Mouse (Mus musculus) forebrain, embryonic 13.5 days (tissue): ENCODE results near the gene Kif5c. TPM values are rescaled to one million over a fixed set of nuclear protein-coding genes. Genes with fewer than 3 reads are reported as not detected.
A peak's percentile ranks its signal among the peaks of the same experiment; 100 is the strongest.

Source experiments
- ATAC-seq: fragments of 200-750 bp; cut with Nextera tagmentation; 2 replicates; pipeline ENCODE4 v1.8.0; 2017
- H3K27ac ChIP-seq: fragments of 300-500 bp; sonication (generic); 2 replicates; pipeline ENCODE4 v1.5.1; 2015; ENCODE audit warnings: inconsistent platforms, mild to moderate bottlenecking, moderate library complexity
- H3K27me3 ChIP-seq: fragments of 300-500 bp; sonication (generic); 2 replicates; pipeline ENCODE4 v1.6.1; 2015; ENCODE audit warnings: mild to moderate bottlenecking, inconsistent platforms
- H3K36me3 ChIP-seq: fragments of 300-500 bp; sonication (generic); 2 replicates; pipeline ENCODE4 v1.6.1; 2015; ENCODE audit warnings: mild to moderate bottlenecking, inconsistent platforms; ENCODE audit not compliant: poor library complexity, severe bottlenecking
- H3K4me1 ChIP-seq: fragments of 300-500 bp; sonication (generic); 2 replicates; pipeline ENCODE4 v1.6.1; 2015; ENCODE audit warnings: inconsistent platforms
- H3K4me2 ChIP-seq: fragments of 300-500 bp; sonication (generic); 2 replicates; pipeline ENCODE4 v1.6.1; 2015; ENCODE audit warnings: inconsistent platforms, mild to moderate bottlenecking, moderate library complexity
- H3K4me3 ChIP-seq: fragments of 300-500 bp; sonication (generic); 2 replicates; pipeline ENCODE4 v1.5.1; 2015; ENCODE audit warnings: mild to moderate bottlenecking, inconsistent platforms
- H3K9ac ChIP-seq: fragments of 300-500 bp; sonication (generic); 2 replicates; pipeline ENCODE4 v1.6.1; 2015; ENCODE audit warnings: mild to moderate bottlenecking, inconsistent platforms
- H3K9me3 ChIP-seq: fragments of 300-500 bp; sonication (generic); replicated peaks from 2 replicates; pipeline ENCODE4 v1.6.1; 2016; ENCODE audit warnings: inconsistent platforms
- WGBS: fragments of 180-500 bp; shearing (Covaris S2); methylation state at CpG from one replicate; pipeline ENCODE4 v1.1.7; 2015; 5-methylcytosine and 5-hydroxymethylcytosine counted together
- polyA plus RNA-seq: library from polyadenylated mRNA; unstranded; fragments of >200 nt; fragmentation: Nextera tagmentation; extraction: Ambion mirVana; gene quantifications from 2 replicates; pipeline ENCODE4 v1.2.1, GENCODE M21; 2015

The Kif5c gene
- polyA plus RNA-seq, 1 experiment from 2014 or later = 129 TPM

DNA sequence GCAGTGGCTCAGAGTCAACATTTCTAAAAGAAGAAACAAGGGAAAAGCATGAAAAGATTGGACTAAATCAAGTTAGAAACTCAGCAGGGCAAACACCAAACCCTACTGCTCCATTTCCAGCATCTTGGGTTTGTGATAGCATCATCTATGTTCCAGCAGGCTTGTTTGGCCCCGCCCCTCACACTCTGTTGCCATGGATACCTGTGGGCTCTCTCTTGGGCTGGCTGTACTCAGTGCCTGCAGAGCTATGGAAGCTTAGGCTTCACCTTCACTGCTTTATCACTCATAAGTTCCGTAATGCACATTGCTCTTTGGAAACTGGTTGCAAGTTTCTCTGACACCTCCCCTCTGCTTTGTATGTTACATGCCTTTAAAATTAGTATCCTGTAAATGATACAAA, 136.0 kb downstream of the Kif5c start:
- Histone ChIP-seq H3K4me2 (no peak overlapping the region), H3K36me3 (peaks cover 99% of the 10 kb centered on the region), H3K27ac (no peak overlapping the region; the same call in 1 of the 2 replicates), H3K9me3 (no peaks in the 10 kb centered on the region), H3K9ac (no peak overlapping the region), H3K4me1 (0 out of 2 replicates have a peak, but pooled peaks cover 9% of the 10 kb centered on the region), H3K4me3 (no peak overlapping the region), H3K27me3 (no peaks in the 10 kb centered on the region)
- 52% methylated on average over 2 of the region's 2 CpGs for WGBS
- peak; percentile 83 for ATAC-seq

DNA sequence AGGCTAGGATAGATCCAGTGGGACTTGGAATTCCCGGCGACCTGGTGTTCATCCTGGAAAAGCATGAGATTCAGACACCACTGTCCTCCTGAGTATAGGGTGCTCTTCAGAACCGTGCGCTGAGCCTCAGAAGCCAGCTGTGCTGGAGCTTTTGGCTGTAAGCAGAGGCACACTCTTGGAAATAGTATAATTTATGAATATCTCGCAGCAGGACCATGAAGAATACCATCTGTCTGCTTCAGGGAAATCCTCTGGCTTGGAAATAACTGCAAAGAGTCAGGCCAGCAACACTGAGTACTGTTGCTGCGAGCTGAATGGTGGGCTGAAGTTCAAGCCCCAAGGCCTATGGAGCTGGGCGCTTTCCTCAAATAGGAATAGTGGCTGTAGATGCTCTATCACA, 138.5 kb downstream of the Kif5c start:
- no peak overlapping the region for H3K4me3 ChIP-seq
- 93% methylated on average over 7 of the region's 7 CpGs for WGBS

GRCm38 (mm10) chr2:49764331-49764946, 145.3 kb downstream of the Kif5c start:
- H3K36me3 ChIP-seq = peaks cover 88% of the 10 kb centered on the region
- ATAC-seq = peak; percentile 80
- no peaks in the 10 kb centered on the region for H3K9me3 ChIP-seq
- H3K4me3 ChIP-seq = no peak overlapping the region
- H3K4me1 ChIP-seq = no peaks in the 10 kb centered on the region
- no peaks in the 10 kb centered on the region for H3K27me3 ChIP-seq
- 51% methylated on average over 7 of the region's 7 CpGs for WGBS
- no peak overlapping the region for H3K4me2 ChIP-seq
- peak overlapping the region; percentile 52; the same call in 1 of the 2 replicates for H3K27ac ChIP-seq
- no peak overlapping the region for H3K9ac ChIP-seq

More for the DNA sequence above, 138.5 kb downstream of the Kif5c start:
- Histone ChIP-seq H3K27ac (no peak overlapping the region), H3K4me2 (no peak overlapping the region), H3K9ac (no peak overlapping the region), H3K9me3 (no peaks in the 10 kb centered on the region), H3K4me1 (0 out of 2 replicates have a peak, but pooled peaks cover 6% of the 10 kb centered on the region), H3K27me3 (no peaks in the 10 kb centered on the region), H3K36me3 (peaks cover 99% of the 10 kb centered on the region)
- ATAC-seq = no peak

DNA sequence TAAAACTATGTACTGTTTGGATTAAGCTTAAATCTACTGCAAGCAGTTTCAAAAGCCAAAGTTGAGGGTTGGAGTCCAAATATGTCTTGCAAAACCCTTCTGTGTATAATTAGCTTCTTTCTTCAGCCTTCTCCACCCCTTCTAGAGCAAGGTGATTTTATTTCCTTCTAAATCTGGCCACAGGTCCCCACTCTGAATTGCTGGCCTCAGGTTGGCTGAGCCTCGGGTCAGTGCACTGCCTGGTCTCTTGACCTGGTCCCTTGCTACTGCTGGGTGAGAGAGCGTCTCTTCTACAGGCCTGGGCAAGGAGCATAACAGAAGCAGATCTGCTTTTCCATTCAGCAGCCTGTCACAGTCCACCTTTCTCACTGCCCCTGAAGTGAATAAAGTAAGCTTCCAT, 149.8 kb downstream of the Kif5c start:
- WGBS = 77% methylated on average over 2 of the region's 2 CpGs
- H3K4me1 ChIP-seq = no peaks in the 10 kb centered on the region; the same call in 1 of the 2 replicates
- ATAC-seq = no peak

DNA sequence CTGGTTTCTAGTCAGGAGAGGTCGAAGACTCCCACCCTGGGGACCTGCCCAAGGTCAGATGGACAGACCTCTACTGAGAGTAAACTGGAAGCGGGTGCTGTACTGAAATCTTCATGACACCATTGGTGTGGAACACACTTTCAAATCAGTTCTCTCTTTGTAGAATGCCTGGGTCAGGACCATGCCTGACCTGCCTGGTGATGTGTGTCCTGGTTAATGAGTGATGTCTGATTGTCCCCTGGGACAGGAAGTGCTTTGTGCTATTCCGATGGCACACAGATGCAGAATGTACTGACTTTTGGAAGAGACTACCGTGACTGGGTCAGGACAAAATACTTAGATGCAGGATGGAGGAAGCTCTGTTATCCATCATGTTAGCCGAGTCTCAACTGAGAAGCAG, 151.3 kb downstream of the Kif5c start:
- Histone ChIP-seq H3K27ac (no peak overlapping the region), H3K9ac (no peak overlapping the region), H3K4me2 (no peak overlapping the region), H3K9me3 (no peaks in the 10 kb centered on the region), H3K4me1 (no peaks in the 10 kb centered on the region; the same call in 1 of the 2 replicates), H3K27me3 (no peaks in the 10 kb centered on the region), H3K36me3 (peaks cover 77% of the 10 kb centered on the region), H3K4me3 (no peak overlapping the region)
- WGBS = 94% methylated on average over 5 of the region's 5 CpGs
- ATAC-seq = no peak

More for the DNA sequence above, 149.8 kb downstream of the Kif5c start:
- Histone ChIP-seq H3K4me3 (no peak overlapping the region), H3K27ac (no peak overlapping the region), H3K27me3 (no peaks in the 10 kb centered on the region), H3K4me2 (no peak overlapping the region), H3K9me3 (no peaks in the 10 kb centered on the region), H3K9ac (no peak overlapping the region), H3K36me3 (peaks cover 78% of the 10 kb centered on the region)

DNA sequence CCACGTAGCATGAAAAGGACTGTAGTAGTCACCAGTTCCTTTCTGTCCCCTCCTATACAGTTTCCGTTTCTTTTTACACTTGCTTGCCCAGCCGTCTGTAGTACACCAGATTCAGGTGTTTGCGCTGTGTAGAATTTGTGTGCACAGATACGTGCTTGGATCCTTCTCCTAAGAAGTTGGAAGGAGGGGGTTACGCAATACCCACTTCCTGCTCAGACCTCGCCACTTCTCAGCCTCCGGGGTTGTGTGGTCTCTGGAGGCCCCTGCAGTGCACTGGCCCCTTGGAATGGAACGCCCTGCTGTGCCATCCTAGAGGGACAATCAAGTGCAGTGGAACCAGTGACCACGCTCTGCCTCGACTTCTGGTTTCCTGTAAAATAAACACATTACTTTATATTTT, 152.1 kb downstream of the Kif5c start:
- H3K9ac ChIP-seq = no peak overlapping the region
- H3K36me3 ChIP-seq = peaks cover 71% of the 10 kb centered on the region
- 80% methylated on average over 11 of the region's 11 CpGs for WGBS
- H3K27me3 ChIP-seq = no peaks in the 10 kb centered on the region
- H3K27ac ChIP-seq = no peak overlapping the region
- no peak overlapping the region for H3K4me2 ChIP-seq
- no peaks in the 10 kb centered on the region; the same call in 1 of the 2 replicates for H3K4me1 ChIP-seq
- no peaks in the 10 kb centered on the region for H3K9me3 ChIP-seq
- H3K4me3 ChIP-seq = no peak overlapping the region
- ATAC-seq = no peak

DNA sequence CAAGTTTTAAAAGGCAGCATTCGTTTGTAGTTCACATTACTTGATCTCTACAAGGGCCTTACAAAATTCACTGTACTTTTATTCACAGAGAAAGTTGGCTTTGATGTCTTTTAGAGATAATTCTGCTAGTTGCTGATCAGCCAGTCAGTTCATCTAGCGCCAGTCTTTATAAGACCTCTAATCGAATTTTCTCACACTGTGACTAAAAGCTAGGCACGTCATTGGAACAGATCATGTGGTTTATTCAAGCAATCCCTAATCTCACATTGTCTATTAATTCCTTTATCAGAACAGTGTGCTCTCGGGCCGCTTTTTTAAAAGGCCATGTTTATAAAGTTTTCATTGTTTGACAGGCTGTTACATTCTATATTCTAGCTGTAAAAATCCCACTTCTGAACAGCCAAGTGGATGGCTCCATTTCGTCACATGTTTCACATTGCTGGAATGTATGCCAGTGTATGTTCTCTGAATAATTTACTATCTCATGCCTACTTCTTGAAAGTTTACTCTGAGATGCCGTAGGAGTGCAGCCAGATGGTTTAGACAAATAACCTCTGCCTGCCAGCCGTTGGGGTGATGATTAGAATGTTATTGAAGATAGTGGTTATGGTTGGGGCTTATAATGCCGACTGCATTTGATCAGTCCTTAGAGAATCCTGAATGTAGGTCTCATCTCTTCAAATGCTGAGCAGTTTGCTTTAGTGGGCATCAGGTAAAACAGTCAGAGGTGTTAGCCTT, 154.3 kb downstream of the Kif5c start:
- 75% methylated on average over 10 of the region's 10 CpGs for WGBS
- Histone ChIP-seq H3K9me3 (no peaks in the 10 kb centered on the region), H3K4me3 (no peak overlapping the region), H3K9ac (no peak overlapping the region), H3K36me3 (peaks cover 50% of the 10 kb centered on the region), H3K27ac (no peak overlapping the region), H3K27me3 (no peaks in the 10 kb centered on the region), H3K4me2 (no peak overlapping the region), H3K4me1 (peaks cover 5% of the 10 kb centered on the region; the same call in 1 of the 2 replicates)
- no peak for ATAC-seq

DNA sequence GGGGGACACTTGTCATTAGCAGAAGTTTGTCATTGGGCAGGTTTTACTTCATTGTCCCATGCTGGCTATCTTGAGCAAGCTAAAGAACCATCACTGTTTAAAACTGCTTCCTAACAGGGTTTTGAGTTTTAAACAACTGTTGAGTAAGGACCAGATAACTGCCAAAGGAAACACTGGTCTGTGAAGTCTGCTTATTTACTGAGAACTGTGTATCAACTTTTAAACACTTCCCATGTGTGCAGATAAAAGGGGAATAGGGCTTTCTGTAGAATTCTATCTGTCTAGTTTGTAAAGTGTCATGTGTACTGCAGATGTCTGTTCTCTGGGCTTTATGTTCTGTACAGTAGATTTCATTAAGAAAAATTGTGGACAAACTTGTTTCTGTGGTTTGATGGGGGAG, 155.1 kb downstream of the Kif5c start:
- H3K9me3 ChIP-seq = no peaks in the 10 kb centered on the region
- ATAC-seq = no peak

GRCm38 (mm10) chr2:49775187-49775586, 156.1 kb downstream of the Kif5c start:
- Histone ChIP-seq H3K27ac (no peak overlapping the region), H3K4me1 (peaks cover 5% of the 10 kb centered on the region; the same call in 1 of the 2 replicates), H3K4me3 (no peak overlapping the region), H3K36me3 (peaks cover 32% of the 10 kb centered on the region), H3K27me3 (no peaks in the 10 kb centered on the region), H3K9me3 (no peaks in the 10 kb centered on the region), H3K4me2 (no peak overlapping the region), H3K9ac (no peak overlapping the region)
- WGBS = 89% methylated on average over 4 of the region's 4 CpGs
- ATAC-seq = no peak

More for the DNA sequence above, 155.1 kb downstream of the Kif5c start:
- H3K4me1 ChIP-seq = peaks cover 5% of the 10 kb centered on the region; the same call in 1 of the 2 replicates
- no peak overlapping the region for H3K4me3 ChIP-seq
- H3K36me3 ChIP-seq = peaks cover 42% of the 10 kb centered on the region
- H3K27me3 ChIP-seq = no peaks in the 10 kb centered on the region
- H3K27ac ChIP-seq = no peak overlapping the region
- H3K4me2 ChIP-seq = no peak overlapping the region
- H3K9ac ChIP-seq = no peak overlapping the region

GRCm38 (mm10) chr2:49775735-49776134, 156.6 kb downstream of the Kif5c start:
- ATAC-seq = no peak

DNA sequence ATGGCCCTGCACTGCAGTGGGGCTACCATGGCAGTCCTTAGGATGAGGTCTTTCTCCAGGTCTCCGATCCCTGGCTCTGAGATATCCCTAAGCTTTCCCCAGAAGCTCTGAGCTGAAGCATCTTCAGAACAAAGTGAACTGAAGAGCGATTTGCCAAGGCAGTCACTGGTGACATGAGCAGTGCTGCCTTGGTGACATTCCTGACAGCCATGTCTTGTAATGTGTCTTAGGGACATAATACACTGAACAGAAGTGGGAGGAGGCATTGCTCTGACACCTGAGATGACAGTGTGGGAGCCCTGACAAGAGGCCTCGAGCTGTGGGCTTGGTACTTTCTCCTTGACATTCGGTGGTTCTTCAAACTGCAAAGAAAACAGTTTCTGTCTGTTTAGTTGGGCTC, 157.3 kb downstream of the Kif5c start:
- H3K4me3 ChIP-seq = no peak overlapping the region
- ATAC-seq = peak; percentile 52; the same call in 1 of the 2 replicates
- peaks cover 5% of the 10 kb centered on the region; the same call in 1 of the 2 replicates for H3K4me1 ChIP-seq
- H3K9ac ChIP-seq = no peak overlapping the region
- no peaks in the 10 kb centered on the region for H3K9me3 ChIP-seq
- no peaks in the 10 kb centered on the region for H3K27me3 ChIP-seq
- 89% methylated on average over 4 of the region's 4 CpGs for WGBS
- no peak overlapping the region for H3K27ac ChIP-seq
- H3K4me2 ChIP-seq = no peak overlapping the region
- peaks cover 20% of the 10 kb centered on the region for H3K36me3 ChIP-seq

More at GRCm38 (mm10) chr2:49775735-49776134, 156.6 kb downstream of the Kif5c start:
- H3K36me3 ChIP-seq = peaks cover 27% of the 10 kb centered on the region
- no peak overlapping the region for H3K4me2 ChIP-seq
- no peak overlapping the region for H3K9ac ChIP-seq
- H3K4me1 ChIP-seq = peaks cover 5% of the 10 kb centered on the region; the same call in 1 of the 2 replicates
- H3K4me3 ChIP-seq = no peak overlapping the region
- no peak overlapping the region for H3K27ac ChIP-seq
- H3K27me3 ChIP-seq = no peaks in the 10 kb centered on the region
- H3K9me3 ChIP-seq = no peaks in the 10 kb centered on the region

DNA sequence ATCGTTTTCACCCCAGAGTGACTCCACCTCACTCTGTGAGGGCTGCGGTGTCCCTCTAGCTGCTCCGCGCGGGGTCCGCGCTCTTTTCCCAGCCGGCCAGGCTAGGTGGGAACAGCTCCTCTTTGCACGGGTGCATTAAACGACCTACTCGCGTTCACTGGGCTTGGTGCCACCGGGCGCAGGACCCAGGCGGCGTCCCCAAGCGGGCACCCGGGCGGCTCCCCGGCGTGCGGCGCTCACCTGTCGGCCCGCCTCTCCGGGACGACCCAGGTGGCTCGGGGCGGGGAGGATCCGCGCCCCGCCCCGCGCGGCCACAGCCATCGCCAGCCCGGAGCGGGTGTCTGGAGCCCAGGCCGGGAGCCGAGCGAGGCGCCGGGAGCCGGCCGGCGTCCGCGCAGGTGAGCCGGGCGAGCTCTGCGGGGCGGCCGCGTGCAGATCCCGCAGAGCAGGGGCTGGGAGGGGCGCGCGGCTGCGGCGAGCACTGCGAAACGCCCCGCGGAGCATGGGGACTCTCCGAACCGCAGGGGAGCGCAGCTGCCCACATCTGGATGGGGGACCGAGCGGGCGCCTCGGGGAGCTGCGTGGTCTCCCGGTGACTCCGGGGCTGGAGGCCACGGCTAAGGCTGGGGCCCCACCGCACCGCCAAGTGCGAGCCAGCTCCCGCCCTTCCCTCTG, 168.4 kb downstream of the Kif5c start, which contains the start of gene Lypd6b:
Lypd6b (plus strand) TSS at position 313 of the 675 bp plus-strand sequence.
- WGBS = under 1% methylated on average over 70 of the region's 79 CpGs
- Histone ChIP-seq H3K27ac (no peak within 1 kb of the TSS), H3K9me3 (no peaks in the 10 kb centered on the region), H3K4me3 (peak within 1 kb of the TSS; percentile 66), H3K4me2 (peak within 1 kb of the TSS; percentile 100), H3K4me1 (peaks cover 21% of the 10 kb centered on the region), H3K9ac (peak within 1 kb of the TSS; percentile 73), H3K27me3 (peaks cover 37% of the 10 kb centered on the region), H3K36me3 (no peaks in the 10 kb centered on the region)
- peak; percentile 62 for ATAC-seq
